Mouse (Mus musculus) small intestine, adult 2 months (tissue): ENCODE data around the gene Cntnap1.

Experiments used
- CTCF ChIP-seq: fragments of 200-500 bp; IDR thresholded peaks from 2 replicates; pipeline ENCODE4 v1.5.1; 2012; ENCODE audit warnings: low read depth, mild to moderate bottlenecking, control low read depth, inconsistent platforms, low read length, moderate library complexity, mixed read lengths; ENCODE audit not compliant: insufficient replicate concordance, insufficient read length; ENCODE audit errors: extremely low read depth
- POLR2A ChIP-seq: fragments of 200-500 bp; IDR thresholded peaks from 2 replicates; pipeline ENCODE4 v1.6.1; 2012; ENCODE audit warnings: low read depth, mild to moderate bottlenecking, control low read depth, inconsistent platforms, low read length, moderate library complexity

GRCm38 (mm10) chr11:101194137-101194536, 23.8 kb downstream of the Cntnap1 start:
- TF ChIP-seq CTCF (no peak), POLR2A (no peak)
